Comparison of ENCODE assay signal across 21 mouse cellular contexts in the genomic region with DNA sequence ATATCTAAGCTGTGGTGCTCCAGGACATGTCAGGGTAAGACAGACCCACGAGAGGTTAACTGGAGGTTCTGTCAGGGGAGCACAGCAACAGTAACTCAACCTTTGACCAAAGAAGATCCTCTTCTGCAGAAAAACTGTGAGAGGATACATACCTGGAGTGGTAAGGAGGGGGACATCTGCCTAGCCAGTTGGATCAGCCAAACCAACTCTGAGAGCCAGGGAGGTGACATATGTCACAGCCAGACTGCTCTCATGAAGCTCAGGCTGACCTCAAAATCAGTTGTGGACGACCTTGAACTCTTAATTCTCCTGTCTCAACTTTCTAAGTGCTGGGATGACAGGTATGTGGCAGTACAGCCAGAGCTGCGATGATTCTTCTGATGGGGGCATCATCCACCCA.
DNase-seq lines count a peak whose midpoint lies in the region; TF ChIP-seq lines count a peak whose summit lies in the region.
"Had no signal": no experiment of that assay in that cellular context is flagged by ENCODE, and none has a peak within 500 bp of the region (broad histone marks: within the 10 kb centered on the region; RNA-seq: fewer than 3 reads in every experiment).

No protein-coding gene starts in this region.

- H3K4me3 ChIP-seq in left cerebral cortex, adult 2 months, result no peak overlapping the region
- H3K4me3 ChIP-seq: embryonic facial prominence, embryonic 13.5 days; erythroblast, embryonic 14.5 days; forebrain, embryonic 12.5 days; heart, embryonic 12.5 days; lung, embryonic 15.5 days had no signal

- peak; percentile 20 for DNase-seq in cerebellum, adult 11 months
- no peak for DNase-seq in cerebellum, postnatal 4 days (ENCODE audit: low spot score in 2 of 2)
- DNase-seq in left cerebral cortex, adult 2 months (ENCODE audit: extremely low spot score in 1 of 2, low spot score in 2 of 2), result no peak
- no peak for DNase-seq in left cerebral cortex, adult 9 months (ENCODE audit: low spot score in 2 of 2)
- DNase-seq in cerebellum, adult 9-10 months, result peak; percentile 60
- DNase-seq in spleen, adult 18-20 months, result no peak
- DNase-seq in testis, postnatal 10 days (ENCODE audit: low spot score), result no peak
- DNase-seq: adrenal gland, postnatal 10 days; embryo, embryonic 11 days; heart, postnatal 14 days; lung, postnatal 4 days; midbrain, embryonic 14.5 days; right cerebral cortex, postnatal 14 days; thymus, postnatal 36 days had no signal

- H3K27ac ChIP-seq in left cerebral cortex, adult 2 months, result peak overlapping the region; percentile 34; the same call in 1 of the 2 replicates
- H3K27ac ChIP-seq: embryonic facial prominence, embryonic 13.5 days; forebrain, embryonic 12.5 days; kidney, postnatal 0 days; liver, embryonic 14.5 days; lung, embryonic 15.5 days had no signal

- intact Hi-C loops in left cerebral cortex, adult 2 months (cut with DNase I), result no loop called here

- no peak for TF ChIP-seq CTCF in left cerebral cortex, adult 2 months (IDR thresholded peaks at IDR 0.05)

Comparison
In these comparisons a context has a peak if more than half of its experiments do, and no peak if none do; other contexts are left out.
1. DNase-seq: peak in cerebellum, adult 11 months (single experiment) and cerebellum, adult 9-10 months (single experiment); none in cerebellum, postnatal 4 days (0 of 2), left cerebral cortex, adult 2 months (0 of 2), left cerebral cortex, adult 9 months (0 of 2), spleen, adult 18-20 months (0 of 2) and testis, postnatal 10 days (single experiment).